Mouse (Mus musculus) frontal cortex, adult 2 months (tissue): ENCODE results near the gene Fate1. TPM values are rescaled to one million over a fixed set of nuclear protein-coding genes. Genes with fewer than 3 reads are reported as not detected.
"Not testable (repeated sequence)": the region's sequence is repeated elsewhere in the genome, so short reads cannot be mapped to it uniquely, and the experiment has no call there.

Experiments
- DNase-seq, 2 experiments: peaks; one replicate each; pipeline ENCODE4 v3.0.0; 2022; ENCODE audit warnings: low spot score in 1 of 2; ENCODE audit errors: extremely low spot score in 1 of 2
- polyA plus RNA-seq: library from polyadenylated mRNA; depleted of rRNA; stranded (reverse); fragments of >200 nt; gene quantifications from 2 replicates; pipeline ENCODE4 v1.2.3, GENCODE M21; 2012; rRNA removed

The Fate1 gene
- polyA plus RNA-seq, result 0.12 and 0.36 TPM in 2 replicates

DNA sequence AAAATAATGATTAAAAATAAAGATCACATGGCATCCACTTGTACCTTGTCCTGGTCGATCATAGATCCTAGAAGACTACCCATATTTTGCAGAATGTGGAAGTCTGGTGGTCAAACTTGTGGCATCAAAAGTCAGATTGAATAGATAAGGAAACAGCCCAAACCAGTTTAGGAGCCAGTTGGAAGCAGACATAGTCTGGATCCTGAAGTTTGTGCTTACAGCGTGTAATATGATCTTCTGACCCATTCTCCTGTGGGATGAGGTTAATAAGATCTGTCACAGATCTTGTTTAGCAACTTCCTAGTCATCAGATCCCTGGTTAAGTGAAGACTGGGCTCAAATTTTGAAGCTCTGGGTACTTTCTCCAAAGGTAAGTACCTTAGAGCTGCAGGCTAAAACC lies at the start of gene Fate1:
Gene Fate1, plus strand, starts transcription at position 301 of the 400 bp plus-strand sequence.
- no peak for DNase-seq

DNA sequence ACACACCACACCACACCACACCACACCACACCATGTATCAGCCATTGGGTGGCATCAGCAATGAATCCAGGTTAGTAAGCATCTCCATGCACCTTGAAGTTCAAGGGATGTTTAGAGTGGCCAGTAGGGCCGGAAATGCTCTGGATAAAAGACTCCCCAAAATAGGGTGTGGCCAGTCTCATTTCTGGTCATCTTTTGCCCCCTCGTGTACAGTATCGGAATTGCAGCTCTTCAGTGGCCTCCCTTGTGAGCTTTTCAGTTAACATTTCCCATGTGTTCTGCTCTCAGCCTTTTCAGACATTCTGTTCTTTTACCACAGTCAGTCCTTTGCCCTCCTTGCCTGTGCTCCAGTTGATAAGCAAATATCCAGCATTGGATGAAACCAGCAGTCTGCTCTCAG lies 26.2 kb upstream of the Fate1 start:
- peak in 1 of 2 experiments; percentile 65 for DNase-seq

DNA sequence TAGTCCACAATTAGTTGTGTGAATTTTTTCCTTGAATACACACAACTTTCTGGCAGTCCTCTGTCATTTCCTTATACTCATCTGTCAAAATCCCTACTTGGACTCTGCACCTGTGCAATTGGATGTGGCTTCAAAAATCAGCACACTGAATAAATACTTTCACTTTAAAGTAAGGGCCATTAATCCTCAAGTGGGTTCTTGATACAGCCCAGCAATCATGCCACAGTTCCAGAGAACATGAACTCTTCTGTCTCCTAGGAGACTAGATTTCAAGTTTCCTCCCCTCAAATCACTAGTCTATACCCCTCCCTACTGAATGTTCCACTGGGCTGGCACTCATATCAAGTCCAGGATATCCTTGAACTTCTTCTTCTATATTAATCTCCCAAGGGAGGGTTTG lies 14.4 kb upstream of the Fate1 start:
- no peak for DNase-seq

DNA sequence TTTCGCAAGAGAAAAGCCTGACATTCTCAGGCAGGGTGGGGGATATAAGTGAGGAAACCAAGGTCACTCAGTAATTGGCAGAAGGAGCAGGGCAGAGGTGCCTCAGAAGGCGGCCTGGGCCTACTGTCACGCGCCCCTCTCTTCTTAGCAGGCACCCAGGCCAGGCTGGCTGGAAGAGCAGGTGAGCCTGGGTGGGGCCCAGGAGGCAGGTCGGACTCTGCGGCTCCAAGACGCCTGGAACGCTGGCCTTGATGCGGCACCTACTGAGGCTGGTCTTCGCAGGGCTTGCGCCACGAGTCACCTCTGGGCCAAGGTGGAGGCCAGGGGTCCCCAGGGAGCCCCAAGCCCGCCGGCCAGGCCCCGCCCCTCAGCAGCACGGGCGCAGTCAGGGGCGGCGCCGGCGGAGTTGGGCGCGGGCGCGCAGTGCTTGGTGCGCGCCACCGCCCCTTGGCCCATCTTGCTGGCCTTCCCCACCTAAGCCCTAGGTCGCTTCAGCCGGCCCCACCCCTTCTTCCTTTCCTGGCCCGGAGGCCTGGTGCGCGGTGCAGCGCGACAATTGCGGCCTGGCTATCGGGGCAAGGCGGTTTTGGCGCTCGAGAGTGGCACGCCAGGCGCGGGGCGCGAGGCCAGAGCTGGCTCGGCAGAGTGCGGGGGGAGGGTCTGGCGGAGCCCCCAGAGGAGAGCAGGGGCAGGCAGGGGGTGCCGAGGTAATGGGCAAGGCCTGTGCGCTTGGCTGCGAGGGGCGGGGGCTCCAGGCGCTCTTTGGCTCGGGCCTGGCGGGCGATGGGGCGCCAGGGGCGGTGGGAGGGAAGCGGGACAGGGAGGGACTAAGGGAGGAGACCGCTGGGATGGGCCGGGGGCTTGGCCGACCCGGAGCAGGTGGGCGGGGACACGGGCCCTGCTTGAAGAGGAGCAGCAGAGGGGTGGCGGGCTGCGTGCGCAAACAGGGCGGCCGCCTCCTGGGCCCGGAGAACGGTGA lies 10.4 kb upstream of the Fate1 start, which contains the start of gene Prrg3:
Gene Prrg3, plus strand, starts transcription at position 552 of the 979 bp plus-strand sequence.
- peak in 1 of 2 experiments; percentile 19 for DNase-seq

DNA sequence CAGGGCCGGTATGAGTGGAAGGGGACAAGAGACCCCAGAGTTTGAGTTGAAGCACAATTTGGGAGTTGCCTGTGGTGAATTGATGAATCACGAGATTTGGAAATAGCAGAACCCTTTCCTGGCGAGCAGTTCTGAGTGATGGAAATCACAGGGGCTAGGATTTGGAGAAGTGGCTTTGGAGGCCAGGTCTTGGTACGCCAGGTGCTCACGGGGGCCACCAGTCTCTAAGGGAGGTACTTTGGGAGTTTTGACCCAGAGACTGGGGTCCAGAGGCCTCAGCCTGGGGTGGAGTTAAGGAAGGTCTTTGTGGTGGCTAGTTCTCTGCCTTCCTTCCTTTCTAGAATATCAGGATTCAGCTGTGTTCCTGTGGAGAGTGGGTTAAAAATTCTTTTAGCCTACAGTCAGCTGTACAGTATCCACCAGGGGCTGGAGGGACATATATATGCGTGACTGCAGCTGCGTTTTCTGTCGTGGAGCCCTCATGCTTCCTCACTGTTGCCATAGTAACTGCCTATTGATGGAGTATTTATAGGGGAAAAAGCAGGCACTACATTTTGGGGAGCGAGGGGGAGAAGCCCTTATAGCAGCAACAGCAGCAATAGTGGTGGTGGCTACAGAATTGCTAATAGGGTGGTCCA lies 9.4 kb upstream of the Fate1 start:
- peak in 1 of 2 experiments; percentile 18 for DNase-seq

DNA sequence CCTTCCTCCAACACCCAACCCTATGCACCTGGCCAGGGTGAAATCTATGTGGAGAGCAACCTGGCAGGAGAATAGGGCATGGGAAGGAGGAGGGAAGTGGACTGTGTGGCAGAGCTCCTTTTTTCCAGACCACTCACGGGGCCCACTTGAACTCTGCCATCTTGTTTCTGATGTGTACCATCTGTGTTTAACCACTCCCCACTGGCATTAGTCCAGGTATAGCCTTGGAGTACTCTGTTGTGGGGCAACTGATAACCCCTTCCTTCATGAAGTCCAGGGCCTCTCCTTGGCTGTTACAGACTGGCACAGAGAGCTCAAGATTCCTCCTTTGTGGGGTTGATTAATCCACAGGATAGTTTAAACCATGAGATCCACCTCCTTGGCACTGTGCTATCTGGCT lies 4.6 kb upstream of the Fate1 start:
- no peak for DNase-seq

DNA sequence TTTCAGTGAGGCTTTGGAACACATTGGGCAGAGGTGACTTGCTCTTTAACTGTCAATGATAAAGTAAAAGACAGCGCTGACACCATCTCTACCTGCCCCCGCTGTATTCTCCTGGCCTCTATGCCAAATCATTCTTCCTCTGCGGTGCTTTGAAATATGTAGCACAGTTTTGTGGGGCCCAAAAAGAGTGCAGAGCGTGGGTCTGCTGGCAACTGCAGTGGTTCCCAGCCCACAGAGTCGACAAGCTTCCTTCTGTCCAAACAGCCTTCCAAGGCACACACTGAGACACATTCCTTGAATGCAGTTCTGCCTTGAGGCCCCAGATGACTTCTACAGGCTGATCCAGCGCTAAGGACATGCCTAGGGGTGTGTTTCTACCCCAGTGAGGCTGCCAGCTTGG lies 4.0 kb upstream of the Fate1 start:
- peak; percentile 43 to 53 for DNase-seq

DNA sequence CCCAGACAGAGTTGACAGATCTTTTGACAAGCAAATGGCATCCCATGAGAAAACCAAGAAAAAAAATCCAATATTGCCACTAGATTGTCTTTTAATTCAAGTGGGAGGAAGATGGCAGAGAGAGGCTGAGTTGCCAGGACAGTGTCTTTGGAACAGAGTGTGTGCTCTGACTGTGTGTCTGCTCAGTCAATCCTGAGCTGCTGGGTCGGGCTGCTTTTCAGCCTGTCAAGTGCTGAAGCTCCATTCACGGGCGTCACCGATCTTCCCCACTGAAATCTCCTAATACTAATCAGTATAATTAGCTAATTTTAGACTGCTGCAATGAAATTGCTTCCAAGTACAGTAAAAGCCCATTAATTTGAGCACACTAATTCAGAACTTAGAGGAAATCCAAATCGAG lies 1.5 kb upstream of the Fate1 start:
- DNase-seq, result no peak

DNA sequence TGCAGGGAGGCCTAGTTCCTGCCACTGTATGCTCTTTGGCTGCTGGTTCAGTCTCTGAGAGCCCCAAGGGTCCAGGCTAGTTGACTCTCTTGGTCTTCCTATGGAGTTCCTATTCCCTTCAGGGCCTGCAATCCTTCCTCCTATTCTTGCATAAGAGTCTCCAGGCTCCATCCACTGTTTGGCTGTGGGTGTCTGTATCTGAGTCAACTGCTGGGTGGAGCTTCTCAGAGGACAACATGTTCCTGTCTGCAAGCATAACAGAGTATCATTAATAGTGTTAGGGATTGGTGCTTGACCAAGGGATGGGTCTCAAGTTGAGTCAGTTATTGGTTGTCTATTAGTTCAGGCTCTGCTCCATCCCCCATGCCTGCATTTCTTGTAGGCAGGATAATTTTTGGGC lies 4.9 kb downstream of the Fate1 start:
- not testable (repeated sequence) for DNase-seq

DNA sequence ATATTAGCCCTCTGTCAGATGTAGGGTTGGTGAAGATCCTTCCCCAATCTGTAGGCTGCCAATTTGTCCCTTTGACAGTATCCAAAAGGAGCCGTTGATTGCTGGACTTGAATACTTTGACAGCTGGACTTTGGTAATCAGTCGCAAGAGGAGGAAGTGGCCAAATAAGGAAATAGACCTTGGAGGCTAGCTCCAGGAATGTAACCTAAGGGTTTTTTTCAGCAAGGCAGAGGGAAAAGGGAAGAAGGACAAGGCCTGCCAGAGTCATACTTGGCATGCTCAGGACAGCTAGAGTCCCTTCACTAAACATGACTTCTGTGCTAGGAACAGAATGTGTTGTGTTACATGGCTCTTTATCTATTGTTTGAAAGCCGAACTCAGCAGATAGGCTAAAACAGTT lies 7.7 kb downstream of the Fate1 start:
- no peak for DNase-seq

DNA sequence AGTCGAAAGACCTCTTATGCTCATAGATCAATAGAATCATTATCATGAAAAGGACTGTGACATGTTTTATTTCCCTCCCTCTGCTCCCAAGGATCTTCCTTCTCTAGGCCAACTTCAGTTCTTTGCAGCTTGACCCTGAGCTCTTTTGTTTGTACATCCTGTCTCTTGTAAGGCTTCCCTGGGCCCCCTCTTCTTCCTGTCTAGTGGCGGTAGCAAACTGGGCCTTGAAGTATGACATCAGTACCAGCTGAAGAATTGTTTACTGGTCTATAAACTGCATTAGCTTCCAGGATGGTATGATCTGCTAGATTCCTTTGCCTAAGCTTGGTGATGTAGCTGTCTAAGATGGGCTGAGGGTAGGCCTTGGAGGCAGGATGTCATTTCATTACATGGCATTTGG lies 8.5 kb downstream of the Fate1 start:
- DNase-seq, result no peak

DNA sequence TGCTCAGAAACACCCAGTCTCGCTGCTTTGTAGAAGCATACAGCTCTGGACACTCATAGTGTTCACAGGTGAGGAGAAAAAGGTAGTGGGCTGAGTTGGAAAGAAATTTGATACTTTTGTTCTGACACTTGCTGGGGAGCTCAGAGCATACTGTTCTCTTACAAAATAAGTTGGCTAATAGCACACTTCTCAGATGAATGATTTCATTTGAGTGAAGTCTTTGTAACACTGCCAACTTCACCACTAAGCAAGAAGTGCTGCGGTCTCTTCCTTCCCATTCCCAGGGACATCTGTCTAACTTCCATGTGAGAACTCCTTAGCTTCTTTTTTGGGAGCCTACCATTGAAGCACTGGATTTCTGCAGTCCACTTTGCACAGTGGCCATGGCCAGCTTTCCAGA lies 10.4 kb downstream of the Fate1 start:
- DNase-seq, result no peak

DNA sequence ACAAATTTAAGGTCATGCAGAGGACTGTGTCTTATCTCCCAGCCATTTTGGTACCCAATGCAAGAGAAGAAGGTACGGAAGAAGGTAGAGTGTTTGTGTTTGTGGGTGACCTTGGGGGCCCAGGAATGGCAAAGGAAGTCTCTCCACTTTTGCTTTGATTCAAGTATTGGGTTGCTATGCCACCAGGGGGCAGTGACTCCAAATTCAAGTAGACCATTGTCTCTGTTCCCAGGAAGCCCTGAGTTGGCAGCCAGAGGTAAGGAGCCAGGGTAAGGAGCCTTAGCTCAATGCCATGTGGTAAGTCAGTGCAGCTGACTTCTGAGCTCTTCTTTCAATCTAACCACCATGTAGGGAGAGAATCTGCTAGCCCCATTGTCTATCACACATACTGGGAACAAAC lies 11.0 kb downstream of the Fate1 start:
- DNase-seq, result peak in 1 of 2 experiments; percentile 38

DNA sequence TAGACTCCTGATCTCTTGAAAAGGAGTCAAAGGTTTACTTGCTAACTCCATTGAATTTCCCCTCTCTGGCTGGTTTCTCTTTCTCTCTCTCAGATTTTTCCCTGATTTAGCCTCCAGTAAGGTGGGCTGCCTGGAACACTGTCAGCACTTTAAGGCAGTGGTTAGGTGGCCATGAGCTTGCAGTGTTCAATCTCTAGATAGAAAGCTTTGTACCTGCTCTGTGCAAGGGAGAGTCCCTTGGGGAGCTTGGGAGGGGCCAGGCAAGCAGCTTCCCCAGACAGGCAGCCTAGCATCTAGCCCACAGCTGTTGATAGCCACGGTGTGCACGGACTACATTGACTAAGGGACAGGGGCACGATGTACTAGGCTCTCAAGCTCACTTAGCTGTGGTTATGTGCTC lies 18.8 kb downstream of the Fate1 start, which contains the start of gene Cnga2:
Gene Cnga2, plus strand, starts transcription at position 301 of the 400 bp plus-strand sequence.
- DNase-seq, result no peak

DNA sequence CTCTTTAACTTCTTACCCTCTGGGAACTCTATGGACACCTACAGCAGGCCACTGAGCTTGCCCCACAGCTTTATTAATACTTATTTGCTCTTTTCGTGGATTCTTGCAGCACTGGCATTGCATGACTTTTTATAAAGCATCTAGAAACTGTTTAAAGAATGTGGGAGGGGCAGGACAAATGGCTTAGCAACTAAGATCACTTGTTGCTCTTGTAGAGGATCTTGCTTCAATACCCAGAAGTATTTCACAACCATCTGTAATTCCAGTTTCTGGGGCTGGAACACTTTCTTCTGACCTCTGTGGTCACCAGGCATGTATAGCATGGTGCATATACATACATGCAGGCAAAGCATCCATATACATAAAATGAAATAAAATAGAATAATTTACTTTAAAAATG lies 23.2 kb downstream of the Fate1 start:
- no peak for DNase-seq

DNA sequence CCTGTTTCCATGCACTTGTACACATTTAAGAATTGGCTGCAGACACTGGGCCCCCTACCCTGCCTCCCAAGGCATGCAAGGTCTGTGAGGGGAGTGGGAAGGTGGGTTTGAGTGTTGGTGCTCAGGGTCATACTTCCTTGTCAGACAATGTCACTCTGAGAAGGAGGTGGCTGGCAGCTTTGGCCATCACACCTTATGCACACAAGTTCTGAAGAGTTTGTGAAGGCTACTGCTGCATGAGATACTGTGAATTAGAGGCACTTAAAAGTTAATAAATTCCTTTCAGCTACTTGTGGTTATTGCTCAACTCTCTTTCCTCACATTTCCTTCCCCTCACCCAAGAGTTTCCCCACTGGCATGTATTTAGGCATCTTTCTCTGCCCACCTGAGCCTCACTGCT lies 37.1 kb downstream of the Fate1 start:
- no peak for DNase-seq

DNA sequence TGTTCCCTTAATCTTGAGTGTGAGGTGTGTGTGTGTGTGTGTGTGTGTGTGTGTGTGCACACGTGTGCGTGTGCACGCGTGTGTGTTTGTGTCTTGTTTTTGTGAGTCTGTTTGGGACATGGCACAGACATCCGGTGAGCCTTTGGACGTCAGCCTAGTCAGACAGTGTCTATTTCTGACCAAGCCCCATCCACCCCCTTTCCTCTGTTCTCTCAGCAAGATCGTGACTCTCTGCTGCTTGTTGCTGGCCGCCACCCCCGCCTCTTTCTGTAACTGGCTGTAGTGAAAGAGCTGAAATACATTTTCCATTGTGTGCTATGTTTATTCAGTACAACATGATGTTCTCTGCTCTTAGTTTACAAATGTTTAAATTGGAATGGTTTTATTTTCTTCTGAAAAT lies 39.5 kb downstream of the Fate1 start:
- DNase-seq, result peak; percentile 40 to 65

DNA sequence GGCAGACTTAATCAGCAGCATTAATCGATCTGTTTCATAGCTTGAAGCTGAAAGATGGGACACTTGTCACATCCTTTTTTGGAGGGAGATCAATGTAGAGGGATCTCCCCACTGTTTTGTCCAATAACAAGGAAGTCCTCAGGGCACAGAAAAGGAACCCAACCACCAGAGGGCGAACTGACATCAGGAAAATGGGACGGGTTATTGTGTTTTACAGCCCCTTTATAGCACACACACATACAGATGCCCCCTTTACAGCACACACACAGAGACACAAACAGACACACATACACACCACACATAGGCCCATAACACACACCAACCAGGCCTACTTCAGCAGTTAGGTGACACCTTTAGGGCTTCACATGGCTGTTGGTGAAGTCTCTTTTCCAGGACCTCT lies 40.0 kb downstream of the Fate1 start:
- DNase-seq, result peak; percentile 18 to 72

DNA sequence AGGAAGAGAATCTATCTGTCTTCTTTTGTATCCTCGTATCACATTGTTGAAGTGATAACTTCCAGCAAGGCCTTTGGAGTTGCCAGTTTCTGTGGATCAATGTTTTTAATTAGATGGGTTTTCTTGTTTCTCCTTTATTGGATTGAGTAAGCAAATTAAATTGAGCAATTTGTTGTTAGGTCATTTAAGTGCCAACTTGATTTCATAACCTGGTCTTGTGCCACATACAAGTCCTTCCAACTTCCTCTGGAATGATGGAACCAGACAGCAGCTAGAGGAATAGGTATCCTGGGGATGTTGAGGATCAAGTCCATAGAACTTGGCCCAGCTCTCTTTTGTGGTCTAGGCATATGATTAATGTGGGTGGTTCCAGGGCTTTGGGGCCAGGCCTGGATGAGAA lies 49.5 kb downstream of the Fate1 start:
- no peak for DNase-seq

DNA sequence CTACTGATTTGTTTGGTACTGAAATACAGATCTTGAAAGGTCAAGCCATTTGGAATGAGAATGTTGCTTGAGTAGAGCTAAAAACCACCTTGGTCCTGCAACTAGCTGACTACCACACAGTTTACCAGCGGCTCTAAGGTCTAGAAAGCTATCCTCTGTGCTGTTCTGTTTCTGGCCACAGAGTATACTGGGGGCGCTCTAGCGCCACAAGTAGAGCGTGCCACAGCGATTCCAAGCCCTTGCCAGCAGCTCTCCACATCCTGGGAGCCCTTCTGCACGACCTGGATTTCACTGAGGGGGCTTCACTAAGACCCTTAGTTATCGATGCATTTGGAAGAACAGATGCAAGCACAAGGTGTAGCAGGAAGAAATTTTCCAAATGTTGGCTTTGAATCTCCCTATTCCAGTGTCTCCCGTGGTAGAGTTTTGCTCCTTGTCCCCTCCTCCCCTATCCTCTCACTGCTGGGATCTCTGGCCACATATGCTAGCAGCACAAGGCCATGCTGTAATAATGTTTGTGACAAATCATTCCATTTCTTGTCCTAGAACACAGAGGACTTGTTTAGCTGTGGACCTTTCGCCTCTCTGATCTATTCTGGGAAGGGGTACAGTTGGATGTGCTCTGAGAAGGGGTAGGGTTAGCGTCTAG lies 50.1 kb downstream of the Fate1 start:
- peak in 1 of 2 experiments; percentile 25 for DNase-seq

DNA sequence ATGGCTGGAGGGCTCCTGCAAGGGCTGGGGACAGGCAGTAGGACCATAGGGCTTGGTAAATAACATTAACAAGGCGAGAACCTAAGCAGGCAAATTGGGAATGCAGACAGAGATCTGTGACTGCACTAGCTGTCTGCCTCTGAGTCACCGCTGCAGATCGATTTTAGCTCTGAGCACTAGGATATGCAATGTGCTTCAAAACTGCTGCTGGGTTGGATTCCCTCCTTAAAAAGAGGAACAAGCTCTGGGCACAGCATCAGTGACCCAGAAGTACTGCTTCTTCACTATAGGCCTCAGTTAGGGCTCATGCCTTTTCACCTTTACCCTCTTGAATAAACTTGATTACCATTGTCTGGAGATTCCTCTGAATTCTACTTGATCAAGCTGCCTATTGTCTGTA lies 50.8 kb downstream of the Fate1 start:
- DNase-seq, result no peak
